Mouse (Mus musculus) testis, adult 10 weeks (tissue): Measurements from ENCODE around the gene Hes7. TPM values are rescaled to one million over a fixed set of nuclear protein-coding genes. Genes with fewer than 3 reads are reported as not detected.

Experiments used
- polyA plus RNA-seq: library from polyadenylated mRNA; stranded (reverse); fragments of 350-450 nt; fragmentation: Illumina TruSeq; extraction: RNeasy Lipid Tissue Mini Kit (QIAGEN cat#74804); gene quantifications from one replicate; pipeline ENCODE4 v1.2.3, GENCODE M21; 2014; ENCODE audit warnings: low read depth, low replicate concordance

Gene Hes7
- polyA plus RNA-seq, result not detected

GRCm38 (mm10) chr11:69120221-69121000, at the start of gene Hes7:
Gene Hes7, plus strand, starts transcription at chr11:69120404.

GRCm38 (mm10) chr11:69070590-69071222, 49.5 kb upstream of the Hes7 start, which contains the start of gene Tmem107:
Gene Tmem107, plus strand, starts transcription at chr11:69070806.

GRCm38 (mm10) chr11:69088103-69088855, 31.9 kb upstream of the Hes7 start, which contains the start of gene Vamp2:
Gene Vamp2, plus strand, starts transcription at chr11:69088490.

GRCm38 (mm10) chr11:69094697-69095429, 25.3 kb upstream of the Hes7 start, which contains the start of gene Per1:
Gene Per1, plus strand, starts transcription at chr11:69095217.

GRCm38 (mm10) chr11:69122336-69122951, 2.2 kb downstream of the Hes7 start, which contains the start of gene 9130213A22Rik:
Gene 9130213A22Rik, minus strand, starts transcription at chr11:69122589.

GRCm38 (mm10) chr11:69125852-69125918, 5.5 kb downstream of the Hes7 start, which contains the start of gene Aloxe3:
Gene Aloxe3, plus strand, starts transcription at chr11:69125896.

GRCm38 (mm10) chr11:69156800-69157199, 36.6 kb downstream of the Hes7 start, which contains the start of gene Alox12b:
Gene Alox12b, plus strand, starts transcription at chr11:69156989.

Other genes with a start within 250 kb of the Hes7 start
- 180 TPM for gene Ndel1, start 248.5 kb upstream of the Hes7 start, polyA plus RNA-seq
- gene Rnf222, start 231.9 kb upstream of the Hes7 start, polyA plus RNA-seq, result 0.35 TPM
- gene Rpl26, start 218.8 kb upstream of the Hes7 start, polyA plus RNA-seq, result 156 TPM
- gene Odf4, start 193.3 kb upstream of the Hes7 start, polyA plus RNA-seq, result 157 TPM
- gene Arhgef15, start 162.9 kb upstream of the Hes7 start, polyA plus RNA-seq, result 0.36 TPM
- 17.4 TPM for gene Slc25a35, start 152.3 kb upstream of the Hes7 start, polyA plus RNA-seq
- 253 TPM for gene Rangrf, start 145.2 kb upstream of the Hes7 start, polyA plus RNA-seq
- gene Pfas, start 111.9 kb upstream of the Hes7 start, polyA plus RNA-seq, result 5.7 TPM
- gene Ctc1, start 104.5 kb upstream of the Hes7 start, polyA plus RNA-seq, result 10.1 TPM
- gene Aurkb, start 74.8 kb upstream of the Hes7 start, polyA plus RNA-seq, result 6.0 TPM
- gene Borcs6, start 60.7 kb upstream of the Hes7 start, polyA plus RNA-seq, result 3.4 TPM
- 13.2 TPM for gene Tmem107, start 49.6 kb upstream of the Hes7 start, polyA plus RNA-seq
- gene Vamp2, start 31.9 kb upstream of the Hes7 start, polyA plus RNA-seq, result 28.8 TPM
- 2.2 TPM for gene Per1, start 25.2 kb upstream of the Hes7 start, polyA plus RNA-seq
- not detected for gene 9130213A22Rik, start 2.2 kb downstream of the Hes7 start, polyA plus RNA-seq
- gene Aloxe3, start 5.5 kb downstream of the Hes7 start, polyA plus RNA-seq, result 0.77 TPM
- gene Alox12b, start 36.6 kb downstream of the Hes7 start, polyA plus RNA-seq, result not detected
- gene Alox8, start 77.4 kb downstream of the Hes7 start, polyA plus RNA-seq, result not detected
- 0.06 TPM for gene Gucy2e, start 116.6 kb downstream of the Hes7 start, polyA plus RNA-seq
- gene Cntrob, start 203.4 kb downstream of the Hes7 start, polyA plus RNA-seq, result 13.3 TPM
- gene Trappc1, start 203.6 kb downstream of the Hes7 start, polyA plus RNA-seq, result 24.6 TPM
- 4.8 TPM for gene Kcnab3, start 205.9 kb downstream of the Hes7 start, polyA plus RNA-seq
- 20.7 TPM for gene Rnf227, start 220.1 kb downstream of the Hes7 start, polyA plus RNA-seq
- 8.0 TPM for gene Chd3, start 249.0 kb downstream of the Hes7 start, polyA plus RNA-seq